Mouse (Mus musculus): ENCODE measurements around the gene Btaf1. TPM values are rescaled to one million over a fixed set of nuclear protein-coding genes. Genes with fewer than 3 reads are reported as not detected.

Btaf1 gene
- 46.8 TPM for total RNA-seq (2023)

GRCm38 (mm10) chr19:36925671-36926552 is at the start of gene Btaf1:
Gene Btaf1, plus strand, starts transcription at chr19:36926079.

DNA sequence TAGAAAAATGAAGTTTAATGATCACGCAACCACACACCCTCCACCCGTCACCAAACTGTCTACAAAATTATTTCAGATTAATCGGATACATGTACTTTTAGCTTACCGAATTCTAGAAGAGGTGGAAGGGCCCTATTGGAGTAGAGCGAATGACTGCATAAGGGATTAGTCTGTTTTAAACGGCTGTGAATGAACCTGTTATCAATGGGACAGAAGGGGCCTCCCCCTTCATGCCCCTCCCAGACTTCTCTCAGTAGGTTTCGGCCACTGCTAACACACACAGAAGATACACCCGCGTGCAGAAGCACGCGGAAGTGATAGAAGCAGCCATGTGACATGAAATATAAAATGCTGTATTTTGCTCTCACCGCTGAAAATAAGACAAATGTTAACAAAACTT is 6.4 kb upstream of the Btaf1 start, which contains the start of gene Fgfbp3:
Gene Fgfbp3, minus strand, starts transcription at position 150 of the 400 bp plus-strand sequence.

Other genes starting within 250 kb of the Btaf1 start
- not detected for gene Ppp1r3c, start 189.4 kb upstream of the Btaf1 start, total RNA-seq (2023)
- 166 TPM for gene Tnks2, start 91.8 kb upstream of the Btaf1 start, total RNA-seq (2023)
- gene Fgfbp3, start 6.5 kb upstream of the Btaf1 start, total RNA-seq (2023): 2.6 TPM